Mouse (Mus musculus) monocyte, adult 5-6 weeks (primary cell): Measurements from ENCODE around the gene Stn1. TPM values are rescaled to one million over a fixed set of nuclear protein-coding genes. Genes with fewer than 3 reads are reported as not detected.

Experiments used
- ATAC-seq: fragments of 153-309, 156-312 bp; replicated peaks from 2 replicates; pipeline ENCODE4 v1.8.0; 2017; ENCODE audit warnings: mild to moderate bottlenecking; ENCODE audit not compliant: low TSS enrichment, insufficient number of reproducible peaks, severe bottlenecking, poor library complexity, low FRiP score
- total RNA-seq: library from RNA; stranded (forward); fragments of 200-1000, 200-491, 200-594 nt; gene quantifications from 3 replicates; pipeline ENCODE4 v1.2.3, GENCODE M21; 2017

Gene Stn1
- total RNA-seq, 1 experiment from 2014 or later = 31.4 TPM

DNA sequence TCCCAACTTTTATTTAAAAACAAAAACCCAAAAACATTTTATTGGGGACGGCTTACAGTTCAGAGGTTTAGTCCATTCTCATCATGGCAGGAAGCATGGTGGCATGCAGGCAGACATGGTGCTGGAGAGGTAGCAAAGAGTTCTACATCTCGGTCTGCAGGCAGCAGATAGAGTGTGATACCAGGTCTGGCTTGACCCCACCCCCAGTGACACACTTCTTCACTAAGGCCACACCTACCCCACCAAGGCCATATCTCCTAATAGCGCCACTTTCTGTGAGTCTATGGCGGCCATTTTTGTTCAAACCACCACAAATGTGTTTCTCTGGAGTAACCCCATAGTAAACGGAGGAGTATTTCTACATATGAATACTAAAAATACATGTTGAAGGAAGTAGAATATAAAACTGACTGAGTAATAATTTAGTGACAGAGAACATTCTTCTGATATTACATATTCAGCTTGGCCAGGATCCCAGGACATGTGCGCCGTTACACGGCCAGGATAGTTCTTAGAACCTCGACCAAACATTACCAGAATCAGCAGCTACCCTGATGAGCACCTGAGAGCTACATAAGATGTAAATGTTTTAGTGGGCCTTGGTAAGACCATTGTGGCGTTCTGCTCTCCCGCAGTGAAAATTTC is 11.2 kb upstream of the Stn1 start:
- ATAC-seq = no peak

DNA sequence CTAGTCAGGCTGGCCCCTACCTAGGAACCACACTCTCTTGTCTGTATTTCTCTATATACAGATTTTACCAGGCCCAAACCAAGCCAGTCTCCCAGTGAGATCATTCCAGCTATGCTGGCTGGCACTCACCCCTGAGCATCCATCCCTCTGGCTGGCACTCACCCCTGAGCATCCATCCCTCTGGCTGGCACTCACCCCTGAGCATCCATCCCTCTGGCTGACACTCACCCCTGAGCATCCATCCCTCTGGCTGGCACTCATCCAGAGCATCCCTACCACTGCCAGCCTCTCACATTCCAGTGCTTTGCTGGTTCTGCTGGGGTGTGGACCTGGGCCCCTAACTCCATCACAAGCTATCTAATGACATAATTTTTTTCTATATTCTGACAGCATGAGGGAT is 8.2 kb upstream of the Stn1 start:
- no peak for ATAC-seq

DNA sequence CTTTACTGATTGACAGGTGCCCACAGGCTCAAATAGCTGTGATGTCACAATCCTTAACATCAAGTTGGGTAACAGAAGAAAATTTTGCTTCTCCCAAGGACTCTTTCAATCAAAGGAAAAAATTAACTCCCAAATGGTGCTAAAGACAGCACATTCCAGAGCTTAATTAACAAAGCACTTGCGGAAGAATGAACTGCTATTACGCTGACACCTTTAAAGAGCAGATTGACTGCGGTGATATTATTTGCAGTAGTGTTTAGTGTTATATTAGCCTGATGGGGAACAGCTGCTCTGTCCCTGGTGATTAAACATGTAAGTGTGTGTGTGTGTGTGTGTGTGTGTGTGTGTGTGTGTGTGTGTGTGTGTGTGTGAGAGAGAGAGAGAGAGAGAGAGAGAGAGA is 7.7 kb upstream of the Stn1 start:
- ATAC-seq = no peak

DNA sequence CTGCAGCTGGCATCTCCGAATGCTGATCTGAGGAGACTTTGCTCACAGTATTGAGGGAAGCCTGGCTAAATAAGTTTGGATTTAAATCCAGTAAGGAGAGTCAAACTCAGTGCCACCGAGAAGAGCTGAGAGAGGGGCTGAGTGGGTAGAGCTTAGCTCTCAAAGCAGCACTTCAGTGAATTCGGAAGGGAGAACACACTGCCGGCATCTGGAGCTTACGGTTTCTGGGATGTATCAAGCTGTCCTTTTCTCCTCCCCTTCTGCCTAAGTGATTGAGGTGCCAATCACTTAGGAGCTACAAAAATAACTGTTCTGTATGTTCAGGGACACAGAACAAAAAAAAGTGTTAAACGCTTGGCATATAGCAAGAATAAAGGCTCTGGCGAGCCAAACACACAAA is 5.1 kb upstream of the Stn1 start:
- no peak for ATAC-seq

DNA sequence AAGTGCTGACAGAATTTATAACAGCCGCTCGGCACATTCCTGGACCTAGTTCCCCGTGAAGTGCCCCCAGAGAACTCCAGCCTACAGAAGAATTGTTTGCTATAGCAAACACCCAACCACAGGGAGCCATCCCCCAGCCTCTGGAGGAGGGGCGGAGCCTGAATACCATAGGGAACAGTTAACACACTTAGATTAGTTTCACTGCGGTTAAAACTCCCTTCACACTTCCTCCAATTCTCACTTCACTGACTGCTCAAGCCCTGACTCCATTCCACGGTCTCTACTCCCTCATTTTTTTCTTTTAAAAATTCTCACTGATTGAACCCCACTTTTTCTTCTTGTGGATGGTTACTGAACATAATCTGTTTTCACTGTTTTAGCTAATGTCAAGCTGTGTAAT is 1.5 kb upstream of the Stn1 start:
- peak; percentile 48 for ATAC-seq

DNA sequence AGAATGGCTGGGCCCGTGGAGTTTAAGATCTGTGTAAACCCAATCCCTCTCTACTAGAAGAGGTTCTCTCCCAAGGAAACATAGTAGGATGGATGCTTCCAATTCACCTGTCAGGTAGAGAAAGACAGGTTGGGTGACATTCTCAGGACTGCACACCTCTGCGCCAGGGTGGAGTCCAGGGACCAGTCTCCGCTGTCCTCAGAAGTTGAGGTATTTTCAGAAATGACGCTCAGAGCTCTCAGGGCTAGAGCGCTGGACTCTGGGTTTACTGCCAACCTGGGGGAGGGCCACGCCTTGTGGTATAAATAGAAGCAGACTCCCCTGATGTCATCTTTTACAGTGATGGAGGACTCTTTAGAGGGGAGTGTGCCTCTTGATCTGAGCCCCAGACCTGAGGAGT is 572 bp upstream of the Stn1 start:
- no peak for ATAC-seq

DNA sequence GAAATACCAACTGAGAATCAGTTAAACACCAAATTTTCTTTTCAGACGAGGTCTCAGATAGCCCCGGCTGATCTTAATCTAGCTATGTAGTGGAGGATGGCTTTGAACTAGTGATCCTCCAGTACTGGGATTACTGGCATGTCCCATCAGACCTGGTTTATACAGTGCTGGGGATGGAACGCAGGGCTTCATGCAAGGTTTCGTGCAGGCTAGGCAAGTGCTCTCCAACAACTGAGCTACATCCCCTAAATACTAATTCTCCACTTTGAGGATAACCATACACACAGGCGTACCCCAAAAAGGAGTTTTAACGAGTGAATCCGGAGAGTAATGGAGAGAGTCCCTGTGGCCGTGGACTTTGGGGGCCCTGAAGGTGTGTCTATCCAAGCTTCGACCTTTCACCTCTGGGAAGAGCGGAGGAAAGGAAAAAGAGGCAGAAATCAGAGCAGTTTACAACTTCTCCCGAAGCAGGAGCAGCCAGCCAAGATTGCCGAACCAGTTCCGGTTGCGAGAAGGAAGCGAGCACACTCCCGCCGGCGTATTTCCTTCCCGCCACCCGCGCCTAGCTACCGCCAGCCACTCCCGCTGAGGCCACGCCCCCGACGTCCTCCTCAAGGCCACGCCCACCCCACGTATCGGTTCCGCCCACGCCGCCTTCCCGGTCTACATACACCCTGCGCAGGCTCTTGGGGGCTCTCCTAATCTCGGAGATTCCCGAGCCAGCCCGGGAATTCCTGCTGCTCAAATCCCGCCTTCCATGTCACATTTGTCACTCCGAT is 597 bp downstream of the Stn1 start:
- peak; percentile 96 for ATAC-seq

DNA sequence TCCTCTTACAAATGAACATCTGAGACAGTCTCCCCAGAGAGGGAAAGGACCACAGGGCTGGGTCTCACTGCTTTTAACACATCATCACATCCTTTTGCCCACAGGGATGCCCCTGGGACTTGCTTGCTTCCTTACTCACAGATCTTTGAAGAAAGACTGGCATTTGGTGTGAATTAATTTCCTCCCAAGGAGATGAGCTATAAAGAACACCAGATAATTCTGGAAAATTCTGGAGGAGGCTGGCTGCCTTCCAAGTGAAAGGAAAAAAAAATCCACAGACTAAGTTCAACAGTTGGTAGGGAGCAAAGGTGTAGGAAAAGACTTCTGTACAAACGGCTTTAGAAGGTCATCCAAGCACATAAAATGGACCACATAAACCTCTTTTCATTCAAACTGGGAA is 3.2 kb downstream of the Stn1 start:
- no peak for ATAC-seq

DNA sequence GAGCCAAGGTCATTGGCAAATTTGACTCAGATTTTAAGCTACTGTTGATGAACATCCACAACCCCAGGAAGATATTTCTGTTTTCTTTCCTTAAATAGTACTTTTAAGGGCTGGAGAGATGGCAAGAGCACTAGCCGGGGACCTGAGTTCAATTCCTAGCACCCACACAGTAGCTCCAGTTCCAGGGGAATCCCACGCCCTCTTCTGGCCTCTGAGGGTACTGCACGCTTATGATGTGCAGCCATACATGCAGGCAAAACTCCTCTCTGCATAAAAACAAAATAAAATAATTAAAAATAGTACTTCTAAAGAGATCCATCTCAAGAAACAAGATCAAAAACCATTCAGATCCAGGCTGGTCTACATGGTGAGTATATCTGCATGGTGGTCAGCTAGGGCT is 4.9 kb downstream of the Stn1 start:
- ATAC-seq = no peak

DNA sequence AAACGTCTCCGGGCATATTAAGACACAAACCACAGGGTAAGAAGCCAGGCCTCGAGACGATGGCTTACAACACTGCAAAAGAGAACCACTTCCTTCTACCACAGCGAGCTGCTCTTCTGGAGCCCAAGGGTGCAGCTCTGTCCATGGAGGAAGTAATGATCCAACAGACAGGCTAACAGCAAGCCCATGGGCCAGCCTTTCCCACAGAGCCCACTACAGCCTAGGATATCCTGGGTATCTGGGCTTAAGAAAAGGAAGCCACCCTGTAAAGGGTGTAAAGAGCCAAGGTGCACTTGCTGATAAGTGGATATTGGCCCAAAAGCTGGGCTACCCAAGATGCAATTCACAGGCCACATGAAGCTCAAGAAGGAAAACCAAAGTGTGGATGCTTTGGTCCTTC is 6.0 kb downstream of the Stn1 start:
- peak; percentile 90 for ATAC-seq

DNA sequence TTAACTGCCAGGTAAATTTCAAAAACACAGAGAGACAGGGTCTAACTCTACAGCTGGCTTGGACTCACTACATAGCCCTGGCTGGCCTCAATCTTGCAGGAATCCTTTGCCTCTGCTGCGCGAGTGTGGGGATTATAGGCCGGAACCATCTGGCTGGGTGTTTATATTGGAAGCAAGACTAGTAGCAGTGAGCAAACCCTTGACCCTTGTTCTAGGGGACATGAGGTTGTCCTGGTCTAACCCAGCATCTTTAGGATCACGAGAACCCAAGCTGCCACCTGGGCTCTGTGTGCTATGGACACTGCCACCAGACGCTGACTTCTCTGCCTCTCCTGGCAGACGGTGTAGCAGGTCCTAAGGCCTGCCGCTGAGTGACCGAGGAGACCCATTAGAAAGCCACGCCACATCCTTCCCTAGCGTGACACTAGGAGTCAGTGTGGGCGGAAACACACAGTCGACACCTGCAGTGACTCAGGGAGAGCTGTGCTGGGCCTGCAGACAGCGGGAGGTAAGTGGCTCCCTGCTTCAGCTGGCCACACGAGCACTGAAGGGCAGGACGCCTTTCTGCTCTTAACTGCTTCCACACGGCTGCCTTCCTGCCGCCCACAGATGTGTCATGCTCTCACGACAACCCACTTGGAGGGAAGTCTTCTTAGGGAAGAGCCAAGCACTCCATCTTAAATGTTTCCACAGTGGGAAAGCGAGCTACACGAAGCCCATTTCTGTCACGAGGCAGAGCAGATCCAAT is 10.9 kb downstream of the Stn1 start:
- ATAC-seq = peak; percentile 29; the same call in 1 of the 2 replicates

DNA sequence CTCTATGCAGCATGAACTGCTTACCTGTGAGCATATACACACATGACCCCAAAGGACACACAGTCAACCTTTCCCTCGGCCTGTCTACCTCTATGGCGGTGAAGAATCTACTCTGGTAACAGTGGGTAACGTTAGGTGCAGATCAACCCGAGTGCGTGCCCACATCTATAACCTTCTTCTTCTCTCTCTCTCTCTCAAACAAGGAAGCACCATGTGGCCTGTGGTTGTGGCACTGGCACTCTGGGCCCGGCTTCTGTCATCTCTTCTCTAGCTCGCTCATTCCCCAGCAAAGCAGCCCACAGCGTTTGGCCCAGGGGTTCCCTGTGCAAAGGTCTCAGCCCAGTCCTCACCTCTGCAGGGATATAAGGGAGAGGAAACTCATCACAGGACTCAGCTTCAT is 12.4 kb downstream of the Stn1 start:
- ATAC-seq = no peak

DNA sequence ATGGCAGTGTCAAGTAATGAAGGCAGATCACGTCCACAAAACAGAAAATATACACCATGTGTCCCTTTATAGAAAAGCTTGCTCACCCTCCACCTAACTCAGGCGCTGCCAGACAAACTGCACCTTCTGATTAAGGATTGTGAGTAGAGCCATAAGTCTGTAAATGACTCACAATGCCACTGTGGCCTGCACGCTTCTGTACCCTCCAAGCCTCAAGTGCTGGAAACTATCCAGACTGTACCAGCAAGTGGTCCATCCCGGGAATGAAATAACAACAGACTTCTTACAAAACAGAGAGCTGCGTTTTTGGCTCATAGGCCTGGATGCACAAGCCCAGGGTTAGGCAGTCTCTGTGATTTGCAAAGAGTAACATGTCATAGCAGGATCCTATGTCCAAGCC is 15.9 kb downstream of the Stn1 start:
- ATAC-seq = no peak

DNA sequence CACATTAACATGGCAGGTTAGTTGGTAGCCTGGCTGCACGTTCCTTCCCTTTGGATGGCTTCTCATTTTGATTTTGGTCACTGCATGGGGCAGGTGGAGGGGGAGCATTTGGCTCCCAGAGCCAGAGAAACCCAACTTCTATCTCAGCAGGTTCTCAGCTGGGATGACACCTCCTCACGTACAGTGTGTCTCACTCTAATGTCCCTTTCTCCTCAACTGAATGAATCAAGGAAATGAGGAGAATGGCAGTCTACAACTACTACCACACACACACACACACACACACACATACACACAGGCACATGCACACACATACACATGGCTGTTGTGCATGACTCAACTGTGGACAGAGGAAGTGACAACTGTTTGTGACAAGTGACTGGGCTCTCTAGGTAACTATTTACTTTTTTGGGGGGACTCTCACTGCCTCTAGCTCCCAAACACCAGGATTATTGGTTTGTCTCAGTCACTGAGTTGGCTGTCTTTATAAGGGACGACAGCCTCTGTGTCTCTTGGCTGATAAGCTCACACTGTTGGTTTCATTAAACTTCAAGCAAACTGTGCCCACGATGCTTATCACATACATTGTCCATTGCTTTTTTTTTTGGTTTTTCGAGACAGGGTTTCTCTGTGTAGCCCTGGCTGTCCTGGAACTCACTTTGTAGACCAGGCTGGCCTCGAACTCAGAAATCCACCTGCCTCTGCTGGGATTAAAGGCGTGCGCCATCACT is 18.0 kb downstream of the Stn1 start:
- no peak for ATAC-seq

DNA sequence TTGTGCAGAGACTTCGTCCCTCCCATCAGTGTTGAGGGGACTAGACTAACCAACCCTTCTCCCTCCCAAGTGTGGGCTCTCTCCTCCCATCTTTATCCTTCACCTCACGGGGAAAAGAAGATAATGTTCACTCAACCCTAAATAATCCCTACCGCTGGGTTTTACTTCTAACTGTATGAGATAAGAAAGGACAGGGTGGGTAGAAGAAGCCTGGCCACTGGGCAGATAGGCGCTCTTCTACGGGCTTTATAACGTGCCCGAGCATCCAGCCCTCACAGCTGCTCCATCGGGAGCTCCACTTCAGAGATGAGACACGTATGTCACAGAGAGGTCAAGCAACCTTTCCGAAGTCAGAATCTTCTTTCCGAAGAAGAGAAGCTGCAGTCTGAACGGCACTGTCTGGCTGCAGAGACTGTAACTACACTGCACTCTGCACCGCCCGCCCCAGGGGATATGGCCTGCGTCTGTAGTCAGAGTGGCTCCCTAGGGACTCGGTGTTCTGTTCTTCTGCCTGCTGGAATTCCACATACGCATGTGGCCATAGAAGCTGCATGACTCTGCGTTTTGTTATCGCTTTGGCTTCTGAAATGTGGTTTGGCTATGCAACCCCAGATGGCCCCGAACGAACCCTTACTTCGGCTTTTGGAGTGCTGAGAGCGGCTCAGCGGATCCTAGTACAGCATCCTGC is 18.7 kb downstream of the Stn1 start:
- ATAC-seq = no peak

DNA sequence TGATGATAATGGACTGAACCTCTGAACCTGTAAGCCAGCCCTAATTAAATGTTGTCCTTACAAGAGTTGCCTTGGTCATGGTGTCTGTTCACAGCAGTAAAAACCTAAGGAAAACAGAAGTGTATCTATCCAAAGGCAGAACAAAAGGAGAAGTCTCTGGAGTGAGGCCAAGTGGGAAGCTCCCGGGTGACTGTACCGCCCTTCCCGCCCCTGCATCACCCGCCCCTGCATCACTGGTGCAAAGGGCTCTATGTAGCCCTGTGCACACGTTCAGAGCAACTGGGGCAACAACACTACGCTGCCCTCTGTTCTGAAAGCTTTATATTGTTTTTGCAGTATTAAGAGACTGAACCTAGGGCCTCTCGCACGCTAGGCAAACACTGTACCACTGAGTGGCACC is 19.7 kb downstream of the Stn1 start:
- ATAC-seq = no peak

DNA sequence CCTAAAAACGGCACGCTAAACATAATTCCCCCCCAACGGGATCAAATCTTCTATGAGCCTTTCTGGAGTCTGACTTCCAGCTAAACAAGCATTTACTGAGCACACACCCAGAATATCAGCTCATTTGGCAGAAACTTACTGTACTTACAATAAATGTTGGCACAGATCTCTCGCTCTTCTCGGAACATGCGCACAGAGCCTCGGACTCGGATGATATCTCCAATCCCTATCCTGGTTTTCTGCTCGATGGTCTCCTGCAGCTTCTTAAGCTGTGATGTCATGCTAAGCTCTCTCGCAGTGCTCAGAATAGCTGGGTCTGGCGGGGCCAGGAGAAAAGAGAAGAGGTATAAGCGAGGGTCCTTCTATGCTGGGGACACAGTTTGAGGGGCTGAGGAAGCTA is 20.4 kb downstream of the Stn1 start:
- ATAC-seq = no peak

DNA sequence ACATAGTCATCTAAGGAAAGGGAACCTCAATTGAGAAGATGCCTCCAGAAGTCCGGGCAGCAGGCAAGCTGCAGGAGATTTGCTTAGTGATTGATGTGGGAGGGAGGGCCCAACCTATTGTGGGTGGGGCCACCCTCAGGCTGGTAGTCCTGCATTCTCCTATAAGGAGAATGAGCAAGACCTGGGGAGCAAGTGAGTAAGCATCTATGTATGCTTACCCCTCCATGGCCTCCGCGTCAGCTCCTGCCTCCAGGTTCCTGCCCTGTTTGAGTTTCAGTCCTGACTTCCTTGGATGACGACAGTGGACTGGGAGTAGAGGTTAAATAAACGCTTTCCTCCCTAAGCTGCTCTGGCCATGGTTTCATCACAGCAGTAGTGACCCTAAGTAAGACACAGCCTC is 22.2 kb downstream of the Stn1 start:
- ATAC-seq = no peak

DNA sequence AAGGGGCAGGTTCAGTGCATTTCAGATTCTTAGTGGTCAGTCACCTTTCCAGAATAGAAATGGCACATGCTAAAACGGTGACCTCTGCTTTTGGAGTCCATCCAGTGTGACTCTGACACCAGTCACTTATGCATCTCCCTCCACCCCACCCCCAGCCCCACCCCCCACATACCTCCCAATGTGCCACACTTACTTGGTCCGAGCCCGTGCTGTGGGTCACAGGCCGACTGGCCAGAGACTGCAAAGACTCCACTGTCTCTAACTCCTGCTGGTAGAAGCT is 23.7 kb downstream of the Stn1 start:
- ATAC-seq = no peak
